Mouse (Mus musculus): ENCODE measurements around the gene Dab1. TPM values are rescaled to one million over a fixed set of nuclear protein-coding genes. Genes with fewer than 3 reads are reported as not detected.

The Dab1 gene
- polyA plus RNA-seq, 1 experiment from 2014 or later, result 24.1 TPM

DNA sequence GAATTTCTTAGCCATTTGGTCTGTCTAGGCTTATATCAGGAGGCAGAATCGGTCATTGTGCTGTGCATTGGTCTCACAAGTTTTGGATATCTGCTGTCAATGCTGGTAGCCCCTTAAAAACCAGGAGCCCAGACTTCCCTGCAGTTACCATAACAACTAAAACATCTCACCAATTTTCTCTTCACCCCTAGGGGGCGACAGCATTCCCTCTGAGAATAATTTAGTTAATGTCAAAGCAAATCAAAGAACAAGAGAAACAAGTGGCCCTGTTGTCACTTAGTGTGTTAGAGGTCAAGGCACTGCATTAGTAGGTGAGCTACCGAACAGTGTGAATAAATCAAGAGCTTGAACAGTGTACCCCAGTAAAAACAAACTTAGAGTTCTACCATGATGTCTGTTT, 1106.5 kb downstream of the Dab1 start:
- Histone ChIP-seq H3K9me3 (ENCODE audit: control insufficient read depth, low read length) (no peaks in the 10 kb centered on the region), H3K27me3 (replicated peaks; ENCODE audit: control insufficient read depth, insufficient read depth, low read length) (no peaks in the 10 kb centered on the region), H3K9ac (ENCODE audit: low read length) (no peak overlapping the region), H3K4me3 (ENCODE audit: low read depth, low read length) (no peak overlapping the region), H3K4me1 (replicated peaks; ENCODE audit: control insufficient read depth, insufficient read depth, low read length) (no peaks in the 10 kb centered on the region), H3K36me3 (ENCODE audit: control insufficient read depth, insufficient read depth, low read length) (no peaks in the 10 kb centered on the region), H3K27ac (ENCODE audit: low read depth) (no peak overlapping the region), H3K4me2 (ENCODE audit: low read length) (no peak overlapping the region)
- 49% methylated on average over 3 of the region's 3 CpGs for WGBS
- DNase-seq (ENCODE audit: low spot score), result no peak
- no peak for ATAC-seq (replicated peaks; ENCODE audit: low FRiP score, low TSS enrichment, low read depth)

DNA sequence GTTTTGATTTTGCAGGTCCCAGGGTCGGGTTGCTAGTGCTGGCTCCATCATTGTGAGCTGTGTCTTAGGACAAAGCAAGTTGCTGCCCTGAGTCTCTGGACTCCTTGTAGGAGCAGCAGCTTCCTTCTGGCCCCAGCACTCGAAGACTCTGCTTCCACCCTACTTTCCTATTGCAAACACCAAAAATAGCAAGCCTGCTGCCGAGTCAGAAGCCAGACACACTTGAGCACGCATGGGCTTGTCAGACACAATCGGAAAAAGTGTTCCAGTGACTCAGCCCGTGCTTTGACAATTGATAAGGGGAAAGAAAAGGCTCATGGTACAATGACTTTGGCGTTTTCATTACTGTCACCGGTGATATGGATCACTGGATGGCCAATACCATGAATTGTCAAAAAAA, 1110.0 kb downstream of the Dab1 start:
- Histone ChIP-seq H3K36me3 (ENCODE audit: control insufficient read depth, insufficient read depth, low read length) (no peaks in the 10 kb centered on the region), H3K4me1 (replicated peaks; ENCODE audit: control insufficient read depth, insufficient read depth, low read length) (no peaks in the 10 kb centered on the region), H3K9me3 (ENCODE audit: control insufficient read depth, low read length) (no peaks in the 10 kb centered on the region), H3K4me3 (ENCODE audit: low read depth, low read length) (no peak overlapping the region), H3K4me2 (ENCODE audit: low read length) (no peak overlapping the region), H3K27ac (ENCODE audit: low read depth) (no peak overlapping the region), H3K27me3 (replicated peaks; ENCODE audit: control insufficient read depth, insufficient read depth, low read length) (no peaks in the 10 kb centered on the region), H3K9ac (ENCODE audit: low read length) (no peak overlapping the region)
- DNase-seq (ENCODE audit: low spot score) (no peak), ATAC-seq (replicated peaks; ENCODE audit: low FRiP score, low TSS enrichment, low read depth) (no peak)
- 87% methylated on average over 8 of the region's 8 CpGs for WGBS

DNA sequence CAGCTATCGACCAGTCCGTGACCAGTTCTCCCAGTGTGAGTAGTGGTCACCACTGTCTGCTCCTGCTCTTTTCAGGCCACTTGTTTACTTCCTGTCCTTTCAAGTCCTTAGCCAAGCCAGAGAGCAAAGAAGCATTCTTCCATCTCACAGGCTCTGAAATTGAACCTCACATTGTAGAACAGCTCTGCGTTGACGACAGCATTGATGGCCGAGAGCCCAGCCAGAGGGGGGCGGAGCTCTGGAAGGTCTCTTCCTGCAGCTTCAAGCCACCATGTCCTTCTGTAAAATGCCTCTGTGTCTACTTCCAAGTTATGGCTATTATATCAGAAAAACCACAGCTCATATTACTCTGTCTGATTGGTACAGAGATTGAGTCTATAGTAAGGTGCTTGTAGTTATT, 1127.3 kb downstream of the Dab1 start:
- Histone ChIP-seq H3K36me3 (ENCODE audit: control insufficient read depth, insufficient read depth, low read length) (no peaks in the 10 kb centered on the region), H3K27ac (ENCODE audit: low read depth) (no peak overlapping the region), H3K4me3 (ENCODE audit: low read depth, low read length) (no peak overlapping the region), H3K4me1 (replicated peaks; ENCODE audit: control insufficient read depth, insufficient read depth, low read length) (no peaks in the 10 kb centered on the region), H3K9ac (ENCODE audit: low read length) (no peak overlapping the region), H3K27me3 (replicated peaks; ENCODE audit: control insufficient read depth, insufficient read depth, low read length) (no peaks in the 10 kb centered on the region), H3K4me2 (ENCODE audit: low read length) (no peak overlapping the region), H3K9me3 (ENCODE audit: control insufficient read depth, low read length) (no peaks in the 10 kb centered on the region)
- no peak for DNase-seq (ENCODE audit: low spot score)
- no peak for ATAC-seq (replicated peaks; ENCODE audit: low FRiP score, low TSS enrichment, low read depth)
- WGBS, result 71% methylated on average over 6 of the region's 6 CpGs

DNA sequence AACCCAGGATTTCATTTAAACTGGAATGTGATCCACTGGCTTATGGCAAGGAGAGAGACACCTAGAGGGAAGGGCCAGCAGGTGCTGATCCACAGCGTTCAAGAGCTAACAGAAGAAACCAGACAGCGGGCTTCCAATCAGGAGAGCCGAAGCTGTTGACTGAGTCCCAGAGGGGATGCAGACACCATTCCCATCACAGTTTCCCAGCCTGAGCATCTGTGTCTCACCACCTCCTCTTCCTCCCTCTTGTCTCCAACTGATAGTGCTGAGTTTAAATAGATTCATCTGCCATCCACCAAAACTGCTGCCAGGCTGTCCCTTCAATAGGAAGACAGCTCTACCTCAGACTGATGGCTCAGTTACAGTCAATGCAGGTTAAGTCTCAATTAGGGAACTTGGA, 1134.9 kb downstream of the Dab1 start:
- Histone ChIP-seq H3K27me3 (replicated peaks; ENCODE audit: control insufficient read depth, insufficient read depth, low read length) (no peaks in the 10 kb centered on the region), H3K27ac (ENCODE audit: low read depth) (no peak overlapping the region), H3K4me3 (ENCODE audit: low read depth, low read length) (no peak overlapping the region), H3K4me1 (replicated peaks; ENCODE audit: control insufficient read depth, insufficient read depth, low read length) (no peaks in the 10 kb centered on the region), H3K36me3 (ENCODE audit: control insufficient read depth, insufficient read depth, low read length) (no peaks in the 10 kb centered on the region), H3K9ac (ENCODE audit: low read length) (no peak overlapping the region), H3K4me2 (ENCODE audit: low read length) (no peak overlapping the region), H3K9me3 (ENCODE audit: control insufficient read depth, low read length) (no peaks in the 10 kb centered on the region)
- WGBS, result 70% methylated on average over 3 of the region's 3 CpGs
- ATAC-seq (replicated peaks; ENCODE audit: low FRiP score, low TSS enrichment, low read depth) (no peak), DNase-seq (ENCODE audit: low spot score) (no peak)

DNA sequence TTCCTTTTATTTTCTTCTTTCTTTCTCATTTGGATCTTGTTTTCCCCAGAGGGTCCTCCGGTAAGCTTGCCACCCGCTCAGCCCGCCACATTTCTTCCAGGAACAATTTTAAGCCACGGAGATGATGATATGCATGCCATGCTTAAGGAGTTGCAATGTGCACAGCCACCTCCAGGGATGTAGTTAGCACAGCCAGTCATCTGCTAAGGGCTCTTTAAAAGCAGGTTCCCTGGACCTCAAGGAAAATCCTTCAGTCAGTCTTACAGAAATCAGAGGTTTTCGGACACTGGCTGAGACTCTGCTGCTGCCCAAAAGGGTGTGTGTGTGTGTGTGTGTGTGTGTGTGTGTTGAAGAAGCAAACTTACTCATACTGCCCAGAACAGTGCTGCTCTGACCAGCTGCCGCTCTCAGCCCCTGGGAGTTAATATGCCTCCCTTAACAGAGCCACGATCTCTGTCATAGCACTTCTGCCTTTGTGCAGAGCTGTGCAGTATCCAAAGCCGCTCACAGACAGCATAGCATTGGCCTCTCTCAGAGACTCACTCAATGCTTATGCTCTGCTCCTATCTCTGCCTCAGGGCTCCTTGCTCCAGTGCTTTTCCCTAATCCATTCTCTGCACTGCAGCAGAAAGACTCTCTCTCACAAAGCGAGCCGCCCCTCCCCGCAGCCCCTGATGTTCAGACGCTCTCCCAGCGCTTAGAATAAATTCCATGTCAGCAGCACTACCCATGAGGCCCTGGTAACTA, 1141.9 kb downstream of the Dab1 start:
- H3K27me3 ChIP-seq (replicated peaks; ENCODE audit: control insufficient read depth, insufficient read depth, low read length), result no peaks in the 10 kb centered on the region
- no peak overlapping the region for H3K9ac ChIP-seq (ENCODE audit: low read length)
- H3K9me3 ChIP-seq (ENCODE audit: control insufficient read depth, low read length), result no peaks in the 10 kb centered on the region
- no peak overlapping the region for H3K4me3 ChIP-seq (ENCODE audit: low read depth, low read length)
- no peaks in the 10 kb centered on the region for H3K4me1 ChIP-seq (replicated peaks; ENCODE audit: control insufficient read depth, insufficient read depth, low read length)
- H3K4me2 ChIP-seq (ENCODE audit: low read length), result no peak overlapping the region
- WGBS, result 64% methylated on average over 13 of the region's 13 CpGs
- DNase-seq (ENCODE audit: low spot score) (no peak), ATAC-seq (replicated peaks; ENCODE audit: low FRiP score, low TSS enrichment, low read depth) (no peak)
- no peak overlapping the region for H3K27ac ChIP-seq (ENCODE audit: low read depth)
- no peaks in the 10 kb centered on the region for H3K36me3 ChIP-seq (ENCODE audit: control insufficient read depth, insufficient read depth, low read length)

DNA sequence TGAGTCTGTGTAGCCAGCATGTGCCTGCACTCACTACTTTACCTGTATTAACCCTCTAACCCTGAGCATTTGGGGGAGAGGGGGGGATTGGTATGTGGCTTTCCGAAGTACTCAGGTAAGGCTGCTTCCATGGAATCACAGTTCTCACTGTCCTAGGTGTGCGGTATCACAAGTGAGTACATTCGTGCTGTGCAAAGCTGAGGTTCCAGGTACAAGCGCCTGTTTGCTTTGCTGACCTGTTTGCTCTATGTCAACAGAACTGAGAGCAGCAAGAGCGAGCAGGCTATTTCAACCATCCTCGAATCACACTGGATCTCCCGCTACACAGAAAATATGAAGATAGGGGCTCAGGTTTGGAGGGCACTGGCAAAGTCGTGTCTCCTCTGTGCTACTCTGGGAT, 1146.9 kb downstream of the Dab1 start, which contains the start of gene C8b:
Gene C8b, plus strand, starts transcription at position 253 of the 400 bp plus-strand sequence.
- no peak within 1 kb of the TSS for H3K4me3 ChIP-seq (ENCODE audit: low read depth, low read length)
- 76% methylated on average over 8 of the region's 8 CpGs for WGBS
- ATAC-seq (replicated peaks; ENCODE audit: low FRiP score, low TSS enrichment, low read depth) (no peak), DNase-seq (ENCODE audit: low spot score) (no peak)
- H3K27ac ChIP-seq (ENCODE audit: low read depth), result no peak within 1 kb of the TSS
- H3K4me1 ChIP-seq (replicated peaks; ENCODE audit: control insufficient read depth, insufficient read depth, low read length), result no peaks in the 10 kb centered on the region
- no peaks in the 10 kb centered on the region for H3K9me3 ChIP-seq (ENCODE audit: control insufficient read depth, low read length)
- H3K9ac ChIP-seq (ENCODE audit: low read length), result no peak within 1 kb of the TSS
- no peak within 1 kb of the TSS for H3K4me2 ChIP-seq (ENCODE audit: low read length)
- H3K27me3 ChIP-seq (replicated peaks; ENCODE audit: control insufficient read depth, insufficient read depth, low read length), result no peaks in the 10 kb centered on the region
- no peaks in the 10 kb centered on the region for H3K36me3 ChIP-seq (ENCODE audit: control insufficient read depth, insufficient read depth, low read length)

DNA sequence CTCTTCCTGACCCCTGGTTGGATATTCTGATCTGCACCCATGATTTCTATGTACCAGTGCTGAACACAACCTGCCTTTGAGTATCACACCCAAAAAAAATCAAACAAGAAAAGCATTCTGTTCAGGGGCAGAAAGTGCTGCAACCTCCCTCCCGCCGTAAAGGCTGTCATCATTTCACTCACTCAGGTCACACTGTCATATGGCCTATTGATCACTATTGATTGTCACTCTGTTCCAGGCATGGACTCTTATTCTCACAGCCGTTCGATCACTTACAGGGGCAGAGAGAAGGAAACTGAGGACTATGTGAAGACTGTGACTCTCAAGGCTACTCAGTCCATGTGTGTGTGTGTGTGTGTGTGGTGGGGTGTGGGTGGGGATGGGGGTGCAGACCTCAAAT, 1149.0 kb downstream of the Dab1 start:
- Histone ChIP-seq H3K4me2 (ENCODE audit: low read length) (no peak overlapping the region), H3K9ac (ENCODE audit: low read length) (no peak overlapping the region), H3K4me3 (ENCODE audit: low read depth, low read length) (no peak overlapping the region), H3K9me3 (ENCODE audit: control insufficient read depth, low read length) (no peaks in the 10 kb centered on the region), H3K27me3 (replicated peaks; ENCODE audit: control insufficient read depth, insufficient read depth, low read length) (no peaks in the 10 kb centered on the region), H3K4me1 (replicated peaks; ENCODE audit: control insufficient read depth, insufficient read depth, low read length) (no peaks in the 10 kb centered on the region), H3K27ac (ENCODE audit: low read depth) (no peak overlapping the region), H3K36me3 (ENCODE audit: control insufficient read depth, insufficient read depth, low read length) (no peaks in the 10 kb centered on the region)
- WGBS, result 82% methylated on average over 4 of the region's 4 CpGs
- no peak for DNase-seq (ENCODE audit: low spot score)
- no peak for ATAC-seq (replicated peaks; ENCODE audit: low FRiP score, low TSS enrichment, low read depth)

DNA sequence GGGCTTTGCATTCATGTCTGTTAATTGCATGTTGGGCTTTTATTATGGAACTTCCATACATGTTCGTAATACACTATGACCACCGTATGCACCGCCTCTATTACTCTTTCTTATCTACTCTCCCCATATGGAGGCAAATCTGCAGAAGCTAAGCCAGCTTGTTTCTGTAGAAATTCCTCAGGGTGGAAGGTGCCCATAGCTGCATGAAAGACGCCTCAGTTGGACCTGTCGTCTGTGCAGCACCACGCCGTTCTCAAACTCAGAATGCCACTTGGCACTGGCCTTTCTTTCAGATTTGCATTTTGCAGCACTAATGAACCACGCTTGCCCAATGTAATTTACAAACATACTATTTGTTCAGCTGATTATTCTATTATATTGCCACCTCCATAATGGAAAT, 1150.4 kb downstream of the Dab1 start:
- no peak overlapping the region for H3K27ac ChIP-seq (ENCODE audit: low read depth)
- no peak overlapping the region for H3K4me2 ChIP-seq (ENCODE audit: low read length)
- H3K9ac ChIP-seq (ENCODE audit: low read length), result no peak overlapping the region
- H3K4me3 ChIP-seq (ENCODE audit: low read depth, low read length), result no peak overlapping the region
- WGBS, result 92% methylated on average over 8 of the region's 8 CpGs
- DNase-seq (ENCODE audit: low spot score) (no peak), ATAC-seq (replicated peaks; ENCODE audit: low FRiP score, low TSS enrichment, low read depth) (no peak)
- no peaks in the 10 kb centered on the region for H3K9me3 ChIP-seq (ENCODE audit: control insufficient read depth, low read length)
- no peaks in the 10 kb centered on the region for H3K27me3 ChIP-seq (replicated peaks; ENCODE audit: control insufficient read depth, insufficient read depth, low read length)
- no peaks in the 10 kb centered on the region for H3K4me1 ChIP-seq (replicated peaks; ENCODE audit: control insufficient read depth, insufficient read depth, low read length)
- no peaks in the 10 kb centered on the region for H3K36me3 ChIP-seq (ENCODE audit: control insufficient read depth, insufficient read depth, low read length)

DNA sequence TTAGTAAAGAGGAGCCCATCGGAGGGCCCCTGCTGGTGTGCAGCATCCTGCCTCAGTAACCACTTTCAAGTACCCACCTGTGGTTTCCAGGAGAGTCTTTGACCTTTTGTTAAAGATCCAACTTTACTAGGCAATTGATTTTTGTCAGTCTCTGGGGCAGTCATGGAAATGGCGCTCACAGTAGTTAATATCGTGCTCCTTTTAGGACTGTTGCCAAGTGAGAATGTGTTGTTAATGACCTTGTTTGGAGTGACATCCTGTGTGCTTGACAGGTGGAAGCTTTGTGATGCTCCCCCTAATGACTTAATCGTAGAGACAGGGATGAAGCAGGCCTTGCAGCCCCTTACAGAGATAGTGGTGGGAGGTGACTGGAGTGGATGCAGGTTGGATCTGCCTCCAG, 1151.2 kb downstream of the Dab1 start:
- no peaks in the 10 kb centered on the region for H3K27me3 ChIP-seq (replicated peaks; ENCODE audit: control insufficient read depth, insufficient read depth, low read length)
- H3K9ac ChIP-seq (ENCODE audit: low read length), result no peak overlapping the region
- ATAC-seq (replicated peaks; ENCODE audit: low FRiP score, low TSS enrichment, low read depth), result no peak
- no peaks in the 10 kb centered on the region for H3K4me1 ChIP-seq (replicated peaks; ENCODE audit: control insufficient read depth, insufficient read depth, low read length)
- no peaks in the 10 kb centered on the region for H3K36me3 ChIP-seq (ENCODE audit: control insufficient read depth, insufficient read depth, low read length)
- DNase-seq (ENCODE audit: low spot score), result no peak
- H3K4me2 ChIP-seq (ENCODE audit: low read length), result no peak overlapping the region
- no peaks in the 10 kb centered on the region for H3K9me3 ChIP-seq (ENCODE audit: control insufficient read depth, low read length)
- WGBS, result 74% methylated on average over 4 of the region's 4 CpGs
- H3K4me3 ChIP-seq (ENCODE audit: low read depth, low read length), result no peak overlapping the region
- no peak overlapping the region for H3K27ac ChIP-seq (ENCODE audit: low read depth)

All from intestine, embryonic 14.5 days (tissue).